Mouse (Mus musculus) T-helper 2 cell (primary cell): Measurements from ENCODE around the gene Bach2.

Experiments used
- in situ Hi-C: fragments of 300-600 bp; cut with MboI, MseI; formaldehyde crosslinking; loops from one replicate; pipeline ENCODE4 v1.15.1; 2025; ENCODE audit warnings: high pct_unique_total_duplicates

The Bach2 gene

DNA sequence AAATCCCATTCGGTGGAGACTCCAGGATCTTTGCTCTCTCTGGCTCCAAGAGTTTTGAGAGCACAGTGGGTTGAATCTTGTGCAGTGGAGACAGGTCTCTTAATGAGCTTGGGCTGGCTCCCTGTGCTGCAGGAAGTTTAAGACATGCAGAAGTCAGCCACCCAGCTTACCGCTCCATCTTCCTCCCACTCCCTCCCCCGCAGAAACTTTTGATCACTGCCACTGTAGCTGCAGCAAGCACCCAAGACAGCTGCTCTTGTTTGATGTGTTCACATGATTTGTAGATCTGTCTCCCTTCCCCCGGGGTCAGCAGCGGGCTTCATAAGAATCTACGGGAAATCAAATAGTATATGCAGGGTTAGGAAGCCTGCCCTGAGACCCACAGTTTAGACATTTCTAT is 321.6 kb downstream of the Bach2 start:
- in situ Hi-C loops: loop anchor here (5.0 kb wide), 1 partner anchor 503 kb away; no protein-coding TSS in a partner anchor

DNA sequence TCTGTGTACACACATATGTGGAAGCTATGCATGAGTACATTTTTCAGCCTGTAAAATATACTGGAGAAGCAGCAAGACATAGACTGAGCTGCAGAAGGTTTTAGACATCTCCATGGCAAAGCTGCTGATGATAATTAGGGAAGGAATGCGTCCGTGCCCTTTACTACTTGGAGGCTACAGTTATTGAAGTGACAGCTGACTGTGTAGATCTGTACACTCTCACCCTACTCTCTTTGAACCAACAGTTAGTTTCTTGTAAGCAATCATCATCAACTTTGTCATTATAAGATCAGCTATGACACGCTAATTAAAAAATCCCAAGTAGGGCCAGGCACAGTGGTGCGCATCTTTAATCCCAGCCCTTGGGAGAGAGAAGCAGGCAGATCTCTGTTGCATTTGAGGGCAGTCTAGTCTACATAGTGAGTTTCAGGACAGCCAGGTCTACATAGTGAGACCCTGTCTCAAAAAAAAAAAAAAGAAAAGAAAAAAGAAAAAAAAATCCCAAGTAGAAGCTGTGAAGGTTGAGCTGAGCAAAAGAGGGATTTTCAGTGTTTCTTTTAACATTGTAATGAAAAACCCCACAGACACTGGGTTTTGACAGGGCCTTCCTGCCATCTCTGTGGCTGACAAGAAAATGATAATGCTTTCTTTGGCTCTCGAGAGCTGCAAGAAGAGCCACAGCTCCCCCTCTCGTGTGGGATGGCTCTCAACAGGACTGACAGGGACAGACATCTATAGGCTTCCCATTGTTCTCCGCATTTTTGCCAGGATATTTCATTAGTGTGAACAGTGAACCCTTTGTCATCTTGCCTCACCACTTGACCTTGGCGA is 322.3 kb downstream of the Bach2 start:
- in situ Hi-C loops: loop anchor here (5.0 kb wide), 1 partner anchor 504 kb away; no protein-coding TSS in a partner anchor

DNA sequence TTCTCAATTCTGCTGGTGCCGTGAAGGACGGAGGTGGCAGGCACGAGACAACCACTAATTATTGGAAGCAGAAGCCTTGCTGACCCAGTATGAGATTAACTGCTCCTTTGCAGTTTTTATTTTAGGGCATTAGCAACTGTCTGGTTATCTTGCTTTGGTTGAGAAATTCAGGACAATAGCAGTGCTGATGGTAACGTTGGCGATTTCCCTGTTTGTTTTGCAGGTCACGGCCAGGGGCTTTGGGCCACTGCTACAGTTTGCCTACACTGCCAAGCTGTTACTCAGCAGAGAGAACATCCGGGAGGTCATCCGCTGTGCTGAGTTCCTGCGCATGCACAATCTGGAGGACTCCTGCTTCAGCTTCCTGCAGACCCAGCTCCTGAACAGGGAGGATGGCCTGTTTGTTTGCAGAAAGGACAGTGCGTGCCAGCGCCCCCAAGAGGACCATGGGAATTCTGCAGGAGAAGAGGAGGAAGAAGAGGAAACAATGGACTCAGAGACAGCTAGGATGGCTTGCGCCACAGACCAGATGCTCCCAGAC is 323.0 kb downstream of the Bach2 start:
- in situ Hi-C loops: loop anchor here (5.0 kb wide), 1 partner anchor 504 kb away; no protein-coding TSS in a partner anchor

DNA sequence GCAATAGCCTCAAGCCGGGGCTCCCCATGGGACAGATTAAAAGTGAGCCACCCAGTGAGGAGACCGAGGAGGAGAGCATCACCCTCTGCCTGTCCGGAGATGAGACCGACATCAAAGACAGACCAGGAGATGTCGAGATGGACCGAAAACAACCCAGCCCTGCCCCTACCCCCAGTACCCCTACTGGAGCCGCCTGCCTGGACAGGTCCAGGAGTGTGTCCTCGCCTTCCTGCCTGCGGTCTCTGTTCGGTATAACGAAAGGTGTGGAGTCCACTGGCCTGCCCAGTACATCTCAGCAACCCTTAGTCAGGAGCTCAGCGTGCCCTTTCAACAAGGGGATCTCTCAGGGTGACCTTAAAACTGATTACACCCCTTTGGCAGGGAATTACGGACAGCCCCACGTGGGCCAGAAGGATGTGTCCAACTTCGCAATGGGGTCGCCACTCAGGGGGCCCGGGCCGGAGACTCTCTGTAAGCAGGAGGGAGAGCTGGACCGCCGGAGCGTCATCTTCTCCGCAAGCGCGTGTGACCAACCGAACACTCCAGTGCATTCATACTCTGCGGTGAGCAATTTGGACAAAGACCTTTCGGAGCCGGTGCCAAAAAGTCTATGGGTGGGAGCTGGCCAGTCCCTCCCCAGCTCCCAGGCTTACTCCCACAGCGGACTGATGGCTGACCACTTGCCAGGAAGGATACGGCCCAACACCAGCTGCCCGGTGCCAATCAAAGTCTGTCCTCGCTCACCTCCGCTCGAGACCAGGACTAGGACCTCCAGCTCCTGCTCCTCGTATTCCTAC is 323.9 kb downstream of the Bach2 start:
- in situ Hi-C loops: loop anchor here (5.0 kb wide), 1 partner anchor 505 kb away; no protein-coding TSS in a partner anchor

DNA sequence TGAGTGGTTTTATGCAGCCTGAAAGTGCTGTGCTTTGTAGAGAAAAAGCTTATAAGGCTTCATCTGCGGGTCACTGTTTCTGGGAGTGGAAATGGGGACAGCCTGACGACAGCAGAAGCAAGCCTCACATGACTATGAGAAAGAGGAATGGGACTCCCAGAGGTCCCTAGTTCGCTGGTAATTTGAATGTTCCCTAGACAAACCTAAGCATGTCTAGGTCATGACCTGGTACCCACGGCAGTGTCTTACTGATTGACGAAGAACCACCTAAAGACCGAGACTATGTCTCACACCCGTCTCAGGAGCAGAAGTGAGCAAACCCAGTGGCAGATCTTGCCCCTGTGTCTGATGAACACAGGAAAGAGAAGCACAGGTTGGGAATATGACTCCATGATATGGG is 325.8 kb downstream of the Bach2 start:
- in situ Hi-C loops: loop anchor here (5.0 kb wide), 1 partner anchor 507 kb away; no protein-coding TSS in a partner anchor

DNA sequence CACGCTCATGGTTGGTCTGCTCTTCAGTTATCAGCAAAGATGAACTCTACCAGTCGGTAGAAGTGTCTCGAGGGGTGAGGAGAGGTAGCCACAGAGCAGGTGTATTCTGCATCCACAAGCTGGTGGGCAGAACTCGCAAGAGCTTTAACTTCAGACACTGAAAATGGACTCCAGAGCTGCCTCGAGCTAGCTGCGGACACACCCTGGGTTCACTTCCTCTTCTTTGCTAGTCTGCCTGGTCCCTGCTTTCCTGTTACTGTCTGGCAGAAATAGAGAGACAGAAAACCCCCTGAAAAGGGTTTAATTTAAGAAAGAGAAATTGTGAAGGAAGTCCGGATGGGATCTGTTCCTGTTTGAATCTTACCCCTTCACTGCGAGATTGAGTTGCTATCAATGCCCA is 326.3 kb downstream of the Bach2 start:
- in situ Hi-C loops: loop anchor here (5.0 kb wide), 1 partner anchor 508 kb away; no protein-coding TSS in a partner anchor

DNA sequence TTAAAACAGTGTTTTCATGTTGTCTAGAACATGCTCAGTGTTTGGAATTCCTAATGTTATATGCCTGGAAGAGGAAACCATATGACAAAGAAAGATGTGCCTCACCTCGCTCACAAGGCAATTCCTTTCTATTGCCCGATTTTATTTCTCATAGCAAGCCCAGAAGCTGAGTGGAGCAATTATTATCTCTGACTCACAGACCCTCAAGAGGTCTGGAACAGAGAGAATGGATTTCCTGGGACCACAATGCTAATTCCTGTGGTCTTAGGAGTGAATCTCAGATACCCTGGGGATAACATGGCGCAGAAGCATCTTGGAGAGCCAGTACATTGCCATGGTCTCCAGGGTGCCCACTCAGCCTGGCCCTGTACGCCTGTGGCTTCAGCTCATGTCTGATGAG is 330.4 kb downstream of the Bach2 start:
- in situ Hi-C loops: no loop called here

DNA sequence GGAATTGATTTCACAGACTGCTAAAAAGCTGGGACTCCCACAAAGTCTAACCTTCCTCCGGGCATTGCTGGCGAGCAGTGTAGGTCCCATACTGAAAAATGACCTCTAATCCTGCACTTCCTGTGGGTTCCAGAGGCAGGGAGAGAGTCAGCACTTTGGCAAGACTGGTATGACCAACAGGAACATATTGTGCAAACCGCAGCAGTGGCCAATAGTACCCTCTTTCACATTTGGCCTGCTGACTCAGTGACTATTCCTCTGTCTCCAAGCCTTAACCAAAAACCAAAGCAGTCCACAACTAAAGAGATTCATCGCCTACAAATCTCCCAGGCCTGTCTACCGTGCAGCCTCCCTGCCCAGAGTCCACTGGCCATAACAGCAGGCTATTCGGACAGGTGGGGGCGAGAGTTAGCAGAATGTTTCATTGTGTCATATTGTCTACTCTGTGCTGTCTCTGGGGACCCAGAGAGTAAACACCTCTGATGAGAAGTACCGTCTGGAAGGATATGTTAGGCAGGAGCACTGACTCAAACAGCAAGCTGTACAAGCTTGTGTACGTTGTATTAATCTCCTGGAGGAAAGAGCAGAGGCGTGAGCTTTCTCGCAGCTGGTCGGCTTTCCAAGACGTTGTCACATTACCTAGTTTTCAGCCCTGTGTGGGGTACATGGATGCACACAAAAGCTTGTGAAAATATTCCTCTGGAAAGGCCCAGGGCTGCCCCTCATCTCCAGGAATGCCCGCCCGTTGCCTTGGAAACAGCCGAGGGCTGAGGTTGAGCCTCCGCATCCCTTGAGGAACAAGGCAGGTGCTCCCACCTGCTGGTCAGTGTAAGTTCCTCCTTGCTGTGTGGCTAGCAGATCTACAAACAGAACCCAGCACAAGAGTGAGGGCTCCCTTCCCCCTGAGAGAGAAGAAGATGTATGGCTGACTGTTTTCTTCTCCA is 331.7 kb downstream of the Bach2 start:
- in situ Hi-C loops: loop anchor here (10.0 kb wide), 1 partner anchor 335 kb away; the partner anchor contains the start of gene Bach2

DNA sequence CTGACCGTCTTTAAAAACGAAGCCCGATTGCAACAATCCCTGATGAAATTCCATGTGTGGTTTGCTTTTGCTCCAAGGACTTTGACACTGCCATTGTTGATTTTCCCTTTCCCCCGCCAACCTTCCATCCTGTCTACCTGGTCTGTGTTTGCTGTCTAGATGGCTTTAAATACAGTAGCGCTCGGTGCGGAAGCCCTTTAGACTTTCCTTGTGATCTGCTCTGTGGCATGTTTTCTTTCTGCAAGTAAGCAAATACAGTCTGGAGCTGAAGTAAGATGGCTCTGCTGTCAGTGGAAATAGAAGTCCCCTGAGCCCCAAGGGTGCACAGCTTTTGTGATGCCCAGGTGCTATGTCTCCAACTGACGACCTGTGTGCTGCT is 332.3 kb downstream of the Bach2 start:
- in situ Hi-C loops: loop anchor here (10.0 kb wide), 1 partner anchor 336 kb away; the partner anchor contains the start of gene Bach2

DNA sequence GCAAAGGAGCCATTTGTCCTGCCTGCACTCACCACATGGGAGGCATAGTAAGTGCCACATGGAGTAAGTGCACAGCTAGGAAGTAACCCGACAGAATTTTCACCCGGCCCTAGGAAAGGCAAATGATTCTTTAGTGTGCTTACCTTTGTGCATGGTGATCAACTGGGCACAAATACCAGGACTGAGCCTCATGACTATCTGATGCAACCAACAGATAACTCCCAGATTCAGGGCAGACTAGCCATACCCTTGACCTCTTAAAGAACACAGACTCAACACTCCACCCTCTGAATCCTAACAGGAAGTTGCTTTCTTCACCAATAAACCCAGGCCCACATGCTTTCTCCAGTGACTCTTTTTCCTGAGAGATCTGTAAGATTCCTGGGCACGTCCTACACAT is 332.8 kb downstream of the Bach2 start:
- in situ Hi-C loops: loop anchor here (10.0 kb wide), 1 partner anchor 337 kb away; the partner anchor contains the start of gene Bach2

DNA sequence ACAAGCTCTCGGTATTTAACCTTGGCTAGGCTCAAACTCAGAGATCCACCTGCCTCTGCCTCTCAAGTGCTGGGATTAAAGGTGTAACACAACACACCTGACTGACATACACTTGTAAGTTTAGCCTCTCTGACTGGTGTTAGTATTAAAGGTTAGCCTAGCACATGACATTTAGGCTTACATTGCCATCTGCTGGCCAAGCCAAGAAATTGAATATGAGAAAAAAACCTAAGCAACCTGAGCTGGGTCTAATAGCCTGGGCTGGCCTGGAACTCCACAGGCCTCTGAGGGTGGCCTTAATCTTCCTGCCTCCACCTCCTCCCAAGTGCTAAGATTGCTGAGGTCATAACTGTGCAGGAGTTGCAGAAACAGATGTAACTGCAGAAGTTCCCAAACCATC is 333.5 kb downstream of the Bach2 start:
- in situ Hi-C loops: loop anchor here (10.0 kb wide), 1 partner anchor 337 kb away; the partner anchor contains the start of gene Bach2

DNA sequence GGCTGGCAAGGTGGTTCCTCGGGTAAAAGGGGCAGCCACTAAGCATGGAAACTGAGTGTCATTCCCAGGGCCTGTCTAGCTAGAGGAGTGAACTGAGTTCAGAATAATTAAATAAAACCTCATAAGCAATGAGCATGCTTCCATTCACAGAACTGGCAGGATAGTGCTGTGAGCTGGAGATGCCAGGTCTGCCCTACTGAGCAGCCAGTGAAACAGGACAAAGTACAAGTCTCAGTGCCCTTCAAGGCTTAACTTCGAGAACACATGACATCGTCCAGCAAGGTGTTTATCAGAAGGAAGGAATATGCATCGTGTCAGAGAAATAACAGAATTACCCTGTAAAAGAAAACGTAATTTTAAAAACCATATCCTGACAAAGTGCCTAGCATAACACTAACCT is 335.0 kb downstream of the Bach2 start:
- in situ Hi-C loops: loop anchor here (10.0 kb wide), 1 partner anchor 339 kb away; the partner anchor contains the start of gene Bach2

DNA sequence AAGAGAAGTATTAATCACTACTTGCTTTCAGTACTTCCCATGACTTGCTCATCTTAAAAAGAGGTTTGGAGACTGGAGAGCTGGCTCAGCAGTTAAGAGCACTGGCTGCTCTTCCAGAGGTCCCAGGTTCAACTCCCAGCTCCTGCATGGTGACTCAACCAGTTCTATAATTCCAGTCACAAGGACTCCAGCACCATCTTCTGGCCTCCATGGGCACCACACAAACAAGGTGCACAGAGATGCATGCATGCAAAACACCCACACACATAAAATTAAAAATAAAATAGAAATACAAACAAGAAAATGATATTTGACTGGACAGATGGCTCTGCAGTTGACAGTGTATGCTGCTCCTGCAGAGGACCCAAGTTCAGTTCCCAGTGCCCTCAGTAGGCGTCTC is 336.0 kb downstream of the Bach2 start:
- in situ Hi-C loops: loop anchor here (10.0 kb wide), 1 partner anchor 340 kb away; the partner anchor contains the start of gene Bach2

DNA sequence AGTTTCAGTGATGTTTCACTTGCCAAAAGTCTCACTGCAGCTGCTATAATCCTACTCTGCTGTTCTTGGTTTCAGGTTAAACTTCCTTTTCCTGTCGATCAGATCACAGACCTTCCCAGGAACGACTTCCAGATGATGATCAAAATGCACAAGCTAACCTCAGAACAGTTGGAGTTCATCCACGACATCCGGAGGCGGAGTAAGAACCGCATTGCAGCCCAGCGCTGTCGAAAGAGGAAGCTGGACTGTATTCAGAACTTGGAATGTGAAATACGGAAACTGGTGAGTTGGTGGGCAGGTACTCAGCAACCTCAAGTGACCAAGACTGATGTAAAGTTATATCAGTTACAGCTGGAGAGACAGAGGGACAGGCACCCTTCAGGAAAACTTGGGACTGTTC is 336.6 kb downstream of the Bach2 start:
- in situ Hi-C loops: loop anchor here (10.0 kb wide), 1 partner anchor 340 kb away; the partner anchor contains the start of gene Bach2

DNA sequence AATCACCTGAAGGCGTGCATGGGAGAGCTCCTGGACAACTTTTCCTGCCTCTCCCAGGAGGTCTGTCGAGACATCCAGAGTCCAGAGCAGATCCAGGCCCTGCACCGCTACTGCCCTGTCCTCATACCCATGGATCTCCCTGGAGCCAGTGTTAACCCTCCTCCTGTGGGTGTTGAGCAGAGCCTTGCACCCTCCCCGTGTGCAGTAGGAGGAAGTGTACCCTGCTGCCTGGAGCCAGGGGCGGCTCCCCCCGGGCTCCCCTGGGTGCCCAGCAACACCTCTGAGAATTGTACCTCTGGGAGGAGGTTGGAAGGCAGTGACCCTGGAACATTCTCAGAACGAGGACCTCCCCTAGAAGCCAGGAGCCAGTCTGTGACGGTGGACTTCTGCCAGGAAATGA is 341.2 kb downstream of the Bach2 start:
- in situ Hi-C loops: loop anchor here (10.0 kb wide), 1 partner anchor 345 kb away; the partner anchor contains the start of gene Bach2

DNA sequence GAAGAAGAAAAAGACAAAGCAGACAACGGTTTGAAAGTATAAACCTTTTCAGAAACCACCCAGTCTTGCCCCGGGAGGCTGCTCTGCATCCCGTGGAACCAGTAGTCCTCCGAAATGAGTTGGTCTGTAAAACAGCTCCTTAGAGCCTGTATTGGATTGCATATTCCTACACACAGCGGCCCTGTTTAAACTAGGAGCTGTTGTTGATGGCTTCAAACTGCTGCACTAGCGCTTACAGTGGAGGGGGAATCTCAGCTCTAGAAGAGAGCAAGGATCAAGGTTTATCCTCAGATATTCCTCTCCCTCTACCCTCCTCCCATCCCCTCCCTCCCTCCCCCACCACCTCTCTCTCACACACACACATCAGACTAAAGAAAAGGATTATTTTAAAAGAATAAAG is 345.6 kb downstream of the Bach2 start:
- in situ Hi-C loops: no loop called here

DNA sequence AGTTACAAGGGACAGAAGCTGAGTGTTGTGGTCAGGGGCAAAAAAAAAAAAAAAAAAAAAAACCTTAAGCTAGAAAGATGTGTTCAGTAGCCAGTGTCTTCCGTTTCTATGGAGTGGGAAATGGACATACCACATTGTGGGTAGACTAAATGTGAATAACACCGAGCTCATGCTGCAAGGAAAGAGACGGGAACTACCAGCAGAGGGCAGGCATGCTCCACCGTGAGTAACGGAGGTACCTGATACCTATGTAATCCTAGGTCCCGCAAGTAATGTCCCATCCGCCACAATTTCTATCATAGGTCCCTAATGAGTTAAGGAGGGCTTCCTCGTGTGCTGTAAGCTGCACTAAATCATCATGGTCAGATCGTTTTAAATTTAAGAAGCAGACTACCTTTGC is 348.0 kb downstream of the Bach2 start:
- in situ Hi-C loops: no loop called here

DNA sequence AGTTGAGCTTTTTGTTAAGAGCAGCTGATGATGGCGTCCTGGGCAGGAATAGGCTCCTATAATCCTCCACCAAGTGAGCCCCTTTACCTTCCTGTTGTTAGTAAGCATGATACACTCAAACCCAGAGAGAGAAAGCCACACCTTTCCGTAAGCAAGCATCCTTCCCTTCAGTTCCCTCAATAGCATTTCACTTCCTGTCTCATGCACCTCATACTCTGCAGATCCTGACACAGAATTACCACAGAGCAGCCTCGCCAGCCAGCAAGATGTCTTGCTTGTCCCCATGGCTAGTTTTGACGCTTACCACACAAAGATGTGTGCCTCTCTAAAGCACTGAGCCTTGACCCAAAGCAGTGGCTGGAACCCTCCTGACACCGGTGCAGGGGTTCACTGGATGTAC is 348.9 kb downstream of the Bach2 start:
- in situ Hi-C loops: no loop called here

DNA sequence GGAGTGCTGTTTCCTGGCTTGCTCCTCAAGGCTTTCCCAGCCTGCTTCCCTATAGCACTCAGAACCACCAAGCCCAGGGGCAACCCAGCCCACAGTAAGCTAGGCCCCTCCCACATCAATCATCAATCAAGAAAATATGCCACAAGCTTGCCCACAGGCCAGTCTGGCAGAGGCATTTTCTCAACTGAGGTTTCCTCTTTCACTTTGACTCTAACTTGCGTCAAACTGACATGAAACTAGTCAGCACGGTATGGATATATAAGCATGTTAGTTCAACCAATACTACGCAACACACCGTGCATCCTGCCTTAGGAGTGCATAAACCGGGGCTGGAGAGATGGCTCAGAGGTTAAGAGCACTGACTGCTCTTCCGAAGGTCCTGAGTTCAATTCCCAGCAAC is 349.6 kb downstream of the Bach2 start:
- in situ Hi-C loops: no loop called here

DNA sequence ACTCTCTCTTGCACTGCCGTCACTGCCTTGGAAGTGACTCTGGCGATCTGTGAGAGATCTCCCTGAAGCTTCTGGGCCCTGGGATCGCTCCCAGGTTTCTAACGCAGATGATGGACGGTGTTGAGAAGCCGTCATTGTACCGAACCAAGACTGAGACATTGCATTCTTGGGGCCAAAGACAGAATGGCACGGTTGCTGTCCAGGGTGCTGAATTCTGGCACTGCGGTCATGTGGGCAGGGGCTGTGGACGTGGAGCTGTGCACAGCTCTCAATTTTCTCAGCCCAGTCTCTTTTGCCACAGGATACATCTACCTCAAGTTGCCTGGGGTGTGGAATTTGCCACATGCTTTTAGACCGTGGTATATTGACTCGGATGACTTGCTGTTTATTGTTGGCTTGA is 362.5 kb downstream of the Bach2 start:
- in situ Hi-C loops: no loop called here
